ENCODE assay signal across 9 mouse cellular contexts in genomic region chr11:52641725-52642338, GRCm38 (mm10).
DNase-seq lines count a peak whose midpoint lies in the region; ATAC-seq and TF ChIP-seq lines count a peak whose summit lies in the region.
"Had no signal": no experiment of that assay in that cellular context is flagged by ENCODE, and none has a peak within 500 bp of the region (broad histone marks: within the 10 kb centered on the region; RNA-seq: fewer than 3 reads in every experiment).

No protein-coding gene starts in this region.

- H3K9ac ChIP-seq in heart, postnatal 0 days (replicated peaks; ENCODE audit: low read depth, low read length): no peak overlapping the region
- H3K9ac ChIP-seq in forebrain, embryonic 13.5 days: no peak overlapping the region
- H3K9ac ChIP-seq in midbrain, embryonic 12.5 days (replicated peaks): no peak overlapping the region
- no peak overlapping the region for H3K9ac ChIP-seq in liver, postnatal 0 days (replicated peaks)

- DNase-seq in heart, postnatal 0 days (ENCODE audit: low spot score): peak; percentile 55
- no peak for DNase-seq in heart, postnatal 25 days (ENCODE audit: low spot score)
- DNase-seq in embryo, embryonic 10 days (ENCODE audit: low spot score): peak; percentile 64
- DNase-seq in liver, postnatal 0 days: no peak
- no peak for DNase-seq in yolk sac, embryonic 10.5 days (ENCODE audit: low spot score)
- DNase-seq: gastrocnemius, postnatal 25 days; kidney, postnatal 25 days had no signal

- peak; percentile 76 for ATAC-seq in heart, postnatal 0 days (ENCODE audit: insufficient read depth, low read depth)
- ATAC-seq in forebrain, embryonic 13.5 days: peak; percentile 61; the same call in 1 of the 2 replicates
- ATAC-seq in midbrain, embryonic 12.5 days (ENCODE audit: low FRiP score, low read depth): peak; percentile 41; the same call in 1 of the 2 replicates
- no peak for ATAC-seq in liver, postnatal 0 days

- TF ChIP-seq CTCF in heart, postnatal 0 days (IDR thresholded peaks at IDR 0.05; ENCODE audit: low read depth): no peak
- TF ChIP-seq CTCF in liver, postnatal 0 days (IDR thresholded peaks at IDR 0.05; ENCODE audit: low read depth): no peak

- intact Hi-C loops in heart, postnatal 25 days (cut with DNase I): no loop called here

- no peak for TF ChIP-seq EP300 in heart, postnatal 0 days (IDR thresholded peaks at IDR 0.05; ENCODE audit: low read depth)
- TF ChIP-seq EP300 in liver, postnatal 0 days (IDR thresholded peaks at IDR 0.05; ENCODE audit: low read depth): no peak

- H3K27me3 ChIP-seq in heart, postnatal 0 days (ENCODE audit: control insufficient read depth, insufficient read depth, low read length): no peaks in the 10 kb centered on the region
- H3K27me3 ChIP-seq in forebrain, embryonic 13.5 days: no peaks in the 10 kb centered on the region
- H3K27me3 ChIP-seq in midbrain, embryonic 12.5 days: peaks cover 9% of the 10 kb centered on the region
- no peaks in the 10 kb centered on the region; the same call in 1 of the 2 replicates for H3K27me3 ChIP-seq in liver, postnatal 0 days (ENCODE audit: insufficient read depth, low read length)

- no peak overlapping the region for H3K4me2 ChIP-seq in heart, postnatal 0 days (ENCODE audit: low read depth, low read length)
- H3K4me2 ChIP-seq in forebrain, embryonic 13.5 days: no peak overlapping the region
- no peak overlapping the region for H3K4me2 ChIP-seq in midbrain, embryonic 12.5 days (replicated peaks)
- no peak overlapping the region for H3K4me2 ChIP-seq in liver, postnatal 0 days (ENCODE audit: low read depth, low read length)

- H3K4me3 ChIP-seq in heart, postnatal 0 days (ENCODE audit: low read depth, low read length): no peak overlapping the region
- H3K4me3 ChIP-seq in forebrain, embryonic 13.5 days: no peak overlapping the region
- H3K4me3 ChIP-seq in midbrain, embryonic 12.5 days: no peak overlapping the region
- H3K4me3 ChIP-seq in liver, postnatal 0 days (ENCODE audit: low read depth, low read length): no peak overlapping the region

- peaks cover 6% of the 10 kb centered on the region; the same call in 1 of the 2 replicates for H3K4me1 ChIP-seq in heart, postnatal 0 days (ENCODE audit: control insufficient read depth, insufficient read depth)
- H3K4me1 ChIP-seq in forebrain, embryonic 13.5 days: peaks cover 24% of the 10 kb centered on the region
- peaks cover 22% of the 10 kb centered on the region for H3K4me1 ChIP-seq in midbrain, embryonic 12.5 days
- H3K4me1 ChIP-seq in liver, postnatal 0 days (ENCODE audit: insufficient read depth): peaks cover 5% of the 10 kb centered on the region; the same call in 1 of the 2 replicates

- no peaks in the 10 kb centered on the region for H3K36me3 ChIP-seq in heart, postnatal 0 days (replicated peaks; ENCODE audit: control insufficient read depth, insufficient read depth, low read length)
- H3K36me3 ChIP-seq in forebrain, embryonic 13.5 days (ENCODE audit: poor library complexity, severe bottlenecking): no peaks in the 10 kb centered on the region
- H3K36me3 ChIP-seq in midbrain, embryonic 12.5 days: no peaks in the 10 kb centered on the region
- no peaks in the 10 kb centered on the region for H3K36me3 ChIP-seq in liver, postnatal 0 days (replicated peaks; ENCODE audit: insufficient read depth, low read length)

- 18% methylated on average over 14 of the region's 14 CpGs for WGBS in heart, postnatal 0 days
- WGBS in forebrain, embryonic 13.5 days: 5% methylated on average over 14 of the region's 14 CpGs
- 3% methylated on average over 14 of the region's 14 CpGs for WGBS in midbrain, embryonic 12.5 days
- 52% methylated on average over 14 of the region's 14 CpGs for WGBS in liver, postnatal 0 days (ENCODE audit: insufficient replicate concordance)

- H3K9me3 ChIP-seq in heart, postnatal 0 days (replicated peaks; ENCODE audit: control insufficient read depth, low read length): no peaks in the 10 kb centered on the region
- H3K9me3 ChIP-seq in forebrain, embryonic 13.5 days (replicated peaks): no peaks in the 10 kb centered on the region
- H3K9me3 ChIP-seq in midbrain, embryonic 12.5 days: no peaks in the 10 kb centered on the region
- no peaks in the 10 kb centered on the region for H3K9me3 ChIP-seq in liver, postnatal 0 days (ENCODE audit: low read length)

- H3K27ac ChIP-seq in heart, postnatal 0 days (ENCODE audit: low read depth): no peak overlapping the region
- no peak overlapping the region for H3K27ac ChIP-seq in forebrain, embryonic 13.5 days
- H3K27ac ChIP-seq in midbrain, embryonic 12.5 days (replicated peaks): no peak overlapping the region; the same call in 1 of the 2 replicates
- H3K27ac ChIP-seq in liver, postnatal 0 days (ENCODE audit: low read depth): no peak overlapping the region

Comparison
In these comparisons a context has a peak if more than half of its experiments do, and no peak if none do; other contexts are left out.
1. DNase-seq: peak in heart, postnatal 0 days (single experiment) and embryo, embryonic 10 days (single experiment); none in heart, postnatal 25 days (single experiment), liver, postnatal 0 days (single experiment) and yolk sac, embryonic 10.5 days (single experiment).